Mouse (Mus musculus): ENCODE results near the gene Rbmxl2.

- TF ChIP-seq POLR2A (IDR thresholded peaks at IDR 0.05; ENCODE audit: low read depth, low read length) (no peak), CTCF (conservative IDR thresholded peaks at IDR 0.05; ENCODE audit: insufficient read depth, insufficient read length, low read depth, low read length) (no peak)
These were observed 7.4 kb upstream of the Rbmxl2 start for GRCm38 (mm10) chr7:107201817-107202216.

Measured in kidney, adult 2 months (tissue).